Mouse (Mus musculus) WW6 (cell line): ENCODE results near the gene Cd300lg.

ENCODE experiments used
- DNase-seq: peaks from one replicate; pipeline ENCODE4 v3.0.0-alpha.2; 2013; ENCODE audit warnings: low read depth, low spot score

Cd300lg gene

GRCm38 (mm10) chr11:102096446-102096845 is 55.1 kb downstream of the Cd300lg start:
- DNase-seq = no peak

DNA sequence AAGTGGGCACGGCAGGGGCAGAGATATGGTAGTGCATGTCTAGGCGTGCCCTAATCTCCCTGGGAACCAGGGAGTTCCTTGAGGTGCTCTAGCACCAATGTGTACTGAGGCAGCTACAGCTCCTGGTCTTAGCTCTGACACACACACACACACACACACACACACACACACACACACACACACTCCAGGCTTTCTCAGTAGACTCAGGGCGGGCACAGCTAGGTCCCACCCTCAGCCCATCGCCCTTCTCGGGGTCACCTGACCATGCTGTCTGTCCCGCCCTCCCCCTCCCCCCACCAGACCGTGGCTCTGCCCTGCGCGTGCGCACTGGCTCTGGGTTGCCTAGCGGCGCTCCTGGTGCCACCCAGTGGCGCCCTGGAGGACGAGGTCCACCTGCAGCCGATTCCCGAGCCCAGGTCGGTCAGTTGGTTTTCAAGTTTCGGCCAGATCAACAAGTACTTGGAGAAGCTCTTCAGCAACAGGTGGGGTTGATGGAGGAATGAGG is 55.6 kb downstream of the Cd300lg start:
- peak; percentile 92 for DNase-seq

DNA sequence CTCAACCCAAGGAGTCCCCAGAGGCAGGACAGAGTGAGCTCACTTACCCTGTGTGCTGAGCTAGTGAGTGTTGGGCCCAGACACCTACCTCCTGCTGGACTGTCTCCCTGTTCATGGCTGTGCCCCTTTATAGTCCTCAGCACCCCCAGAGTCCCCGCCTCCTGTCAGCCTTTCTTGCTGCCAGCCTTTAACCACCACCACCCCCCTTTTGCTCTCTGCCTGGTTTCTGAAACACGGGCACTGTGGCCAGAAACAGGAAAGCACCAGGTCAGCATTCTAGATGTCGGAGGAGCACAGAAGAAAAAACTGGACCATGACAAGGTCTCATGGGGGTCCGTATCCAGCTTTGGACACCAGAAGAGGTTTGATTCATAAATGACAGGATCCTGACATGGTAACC is 59.9 kb downstream of the Cd300lg start, which contains the start of gene Ppy:
Gene Ppy (minus strand): TSS at position 101 of the 400 bp plus-strand sequence.
- DNase-seq = no peak

DNA sequence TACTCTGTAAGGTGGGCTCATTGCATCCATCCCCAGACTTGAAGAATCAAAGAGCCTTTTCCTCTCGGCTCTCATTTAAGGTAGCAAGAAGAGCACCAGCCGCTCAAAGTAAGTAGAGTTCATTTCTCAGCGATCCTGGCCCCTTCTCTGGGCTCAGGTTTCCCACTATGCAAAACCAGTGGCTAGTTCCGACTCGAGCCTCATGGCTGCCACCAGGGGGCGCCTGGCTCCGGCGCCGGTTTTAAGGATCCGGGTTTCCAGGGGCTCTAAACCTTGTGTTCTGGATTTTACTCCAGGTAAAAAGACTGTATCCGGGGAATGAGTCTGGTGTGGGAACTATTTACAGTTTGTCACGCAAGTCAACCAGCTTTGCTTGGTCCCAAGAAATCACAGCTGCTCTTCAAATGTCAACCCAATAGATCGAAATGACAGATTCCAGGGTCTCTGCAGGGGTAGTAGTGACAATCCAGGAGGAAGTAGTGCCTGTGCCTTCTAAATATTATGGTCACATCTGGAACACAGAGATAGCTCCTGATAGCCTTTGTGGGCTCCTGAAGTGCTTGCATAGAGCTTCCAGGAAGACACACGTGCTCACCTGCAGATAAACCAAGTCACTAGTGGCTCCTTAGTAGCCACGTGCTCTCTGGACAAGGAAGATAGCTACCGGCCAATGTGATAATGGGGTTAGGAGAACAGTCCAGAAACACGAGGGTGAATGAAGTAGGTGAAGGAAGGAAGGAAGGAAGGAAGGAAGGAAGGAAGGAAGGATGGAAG is 61.4 kb downstream of the Cd300lg start:
- DNase-seq = no peak
